Mouse (Mus musculus) left cerebral cortex, adult 18-20 months (tissue): ENCODE results near the gene Ccl2. TPM values are rescaled to one million over a fixed set of nuclear protein-coding genes. Genes with fewer than 3 reads are reported as not detected.

Experiments used
- DNase-seq, 2 experiments: peaks; one replicate each; pipeline ENCODE4 v3.0.0; 2021 to 2022; ENCODE audit warnings: low spot score in 2 of 2, mixed read lengths in 1 of 2
- total RNA-seq, 2 experiments: library from RNA; stranded (reverse); gene quantifications; 2 replicates each; pipeline ENCODE4 v1.2.3; 2021

The Ccl2 gene
- total RNA-seq, 2 experiments from 2014 or later, result 0.63 TPM; not detected in 1

GRCm38 (mm10) chr11:82034446-82034845 is 925 bp upstream of the Ccl2 start:
- no peak for DNase-seq

DNA sequence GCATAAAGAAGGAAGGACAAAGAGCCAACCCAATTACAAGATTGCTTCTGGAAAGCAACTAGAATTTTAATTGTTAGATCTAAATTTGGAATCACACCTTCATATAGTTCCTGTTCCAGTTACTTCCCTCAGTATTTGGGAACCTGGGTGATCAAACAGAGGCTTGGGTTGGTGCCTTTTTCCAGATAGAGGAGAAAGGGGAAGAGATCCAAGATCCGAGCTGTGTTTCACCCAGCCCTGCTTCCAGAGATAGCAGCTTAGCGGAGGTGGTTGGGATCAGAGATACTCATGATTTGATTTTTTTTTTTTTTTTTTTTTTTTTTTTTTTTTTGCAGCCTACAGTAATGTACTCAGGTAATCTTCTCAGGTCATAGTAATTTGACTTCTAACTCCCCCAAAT is 486 bp downstream of the Ccl2 start:
- DNase-seq, result no peak

- DNase-seq, result no peak
Observed at GRCm38 (mm10) chr11:82038535-82038934, 3.2 kb downstream of the Ccl2 start, which contains the start of gene Gm17268. Gene Gm17268 (minus strand): TSS chr11:82038562.

GRCm38 (mm10) chr11:82039132-82039660 is 3.8 kb downstream of the Ccl2 start:
- DNase-seq, result no peak

GRCm38 (mm10) chr11:82041671-82042080 is 6.3 kb downstream of the Ccl2 start:
- DNase-seq, result no peak

DNA sequence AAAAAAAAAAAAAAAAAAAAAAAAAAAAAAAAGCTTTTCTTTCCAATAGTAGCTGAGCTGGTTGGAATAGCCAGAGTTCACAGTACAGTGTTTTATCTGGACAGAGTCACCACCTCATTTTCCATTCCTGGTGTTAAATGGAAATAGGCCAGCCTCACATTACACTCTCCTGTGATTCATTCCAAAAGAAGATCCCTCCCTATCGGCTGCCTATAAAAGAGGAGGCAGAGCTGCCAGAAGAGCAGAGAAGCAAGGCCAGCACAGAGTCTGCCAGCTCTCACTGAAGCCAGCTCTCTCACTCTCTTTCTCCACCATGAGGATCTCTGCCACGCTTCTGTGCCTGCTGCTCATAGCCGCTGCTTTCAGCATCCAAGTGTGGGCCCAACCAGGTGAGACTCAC is 10.1 kb downstream of the Ccl2 start, which contains the start of gene Ccl7:
Ccl7 (plus strand) TSS at position 242 of the 400 bp plus-strand sequence.
- DNase-seq, result no peak

DNA sequence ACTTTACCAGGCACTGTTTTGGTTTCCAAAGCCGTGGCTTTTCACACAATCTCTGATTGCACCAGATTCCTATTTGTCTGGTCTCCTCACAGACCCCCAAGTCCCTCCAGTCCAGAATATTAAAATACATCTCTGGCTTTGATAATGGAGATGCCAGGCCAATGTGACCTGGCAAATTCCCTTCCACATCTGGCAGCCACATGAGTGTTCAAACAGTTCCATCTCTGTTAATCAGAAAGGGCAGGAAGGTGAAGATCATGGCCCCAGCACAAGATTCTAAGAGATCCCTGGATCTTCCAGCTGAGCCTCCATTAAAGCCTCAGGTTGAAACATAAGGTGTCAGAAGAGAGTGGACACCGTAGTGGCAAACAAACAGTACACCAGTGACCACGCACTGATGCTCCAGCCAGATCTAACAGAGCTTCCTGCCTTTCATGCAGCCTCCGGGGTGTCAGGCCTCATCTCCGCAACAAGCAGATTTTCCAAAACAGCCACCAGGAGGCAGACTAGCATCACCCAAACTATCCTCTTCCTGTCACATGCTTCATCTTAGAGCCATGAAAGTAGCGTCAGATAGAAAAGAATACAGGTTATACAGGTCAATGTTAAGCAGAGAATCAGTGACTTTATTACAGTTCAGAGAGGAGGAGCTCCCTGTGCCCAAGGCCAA is 12.5 kb downstream of the Ccl2 start:
- DNase-seq, result peak in 1 of 2 experiments; percentile 18

DNA sequence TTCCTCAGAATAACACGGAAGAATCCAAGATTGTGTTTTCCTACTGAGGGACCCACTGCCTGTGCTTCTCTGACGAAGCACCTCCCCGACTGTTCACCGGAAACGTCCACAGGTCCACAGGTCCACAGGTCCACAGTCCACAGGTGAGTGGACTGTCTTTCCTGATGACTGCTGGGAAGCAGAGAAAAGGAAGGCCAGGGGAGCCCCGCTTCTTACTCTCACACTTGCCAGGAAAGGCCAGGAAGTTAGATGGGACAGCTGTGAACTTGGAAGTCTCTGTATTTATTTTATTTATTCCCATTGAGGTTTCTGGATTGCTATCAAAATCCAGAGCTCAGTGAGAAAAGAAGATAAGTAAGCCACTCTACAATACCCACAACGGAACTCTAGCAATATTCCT is 18.5 kb downstream of the Ccl2 start:
- DNase-seq, result no peak

- peak; percentile 8 to 26 for DNase-seq
Observed at GRCm38 (mm10) chr11:82057646-82058045, 22.3 kb downstream of the Ccl2 start, which contains the start of gene Ccl11. Gene Ccl11 (plus strand): TSS chr11:82057823.

GRCm38 (mm10) chr11:82062226-82062625 is 26.9 kb downstream of the Ccl2 start:
- DNase-seq, result no peak

DNA sequence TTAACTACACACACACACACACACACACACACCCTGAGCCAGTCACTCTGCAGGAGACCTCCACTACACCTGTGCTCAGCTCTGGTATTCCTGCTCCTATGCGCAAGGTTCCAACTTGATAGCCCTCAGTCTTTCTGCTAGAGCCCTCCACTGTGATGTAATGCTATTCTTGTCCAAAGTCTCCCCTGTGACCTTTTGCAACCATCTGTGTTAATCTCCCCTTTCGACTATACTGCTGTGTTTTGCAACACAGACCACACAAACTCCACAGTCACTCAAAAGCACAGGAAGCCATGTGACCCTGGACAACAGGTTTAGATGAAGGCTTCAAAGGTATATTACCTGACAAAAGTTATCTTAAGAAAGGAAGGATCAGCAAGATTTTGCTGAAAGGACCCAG is 28.1 kb downstream of the Ccl2 start:
- DNase-seq, result no peak

DNA sequence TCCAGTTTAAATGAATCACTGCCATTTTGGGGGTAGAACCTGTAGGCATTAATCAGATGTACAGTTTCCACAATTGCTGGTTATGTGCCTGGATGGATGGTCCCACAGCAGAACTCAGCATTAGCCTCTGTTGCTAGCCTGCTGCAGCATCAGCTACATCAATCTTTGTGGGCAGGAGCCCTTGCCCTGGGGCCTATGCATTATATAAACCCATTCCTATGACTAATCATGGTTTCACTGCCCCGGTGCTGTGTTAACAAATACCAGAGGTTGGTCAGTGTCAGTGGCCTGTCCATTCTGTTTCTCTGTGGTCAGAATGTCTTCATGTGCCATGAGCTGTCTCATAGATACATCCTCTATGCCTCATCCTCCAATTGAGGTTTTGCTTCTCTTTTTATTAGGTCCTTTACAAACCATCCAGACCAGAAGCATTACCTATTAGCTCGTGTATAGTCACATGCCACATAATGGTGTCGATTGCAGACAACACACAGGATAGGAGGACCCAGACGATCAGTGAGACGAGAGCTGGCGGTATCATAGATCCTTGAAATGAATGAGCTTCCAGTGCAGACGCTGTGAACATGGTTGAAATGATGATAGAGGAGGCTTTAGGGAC is 31.7 kb downstream of the Ccl2 start:
- no peak for DNase-seq

GRCm38 (mm10) chr11:82071076-82071475 is 35.7 kb downstream of the Ccl2 start:
- DNase-seq, result no peak

GRCm38 (mm10) chr11:82072374-82072773 is 37.0 kb downstream of the Ccl2 start:
- DNase-seq, result no peak

DNA sequence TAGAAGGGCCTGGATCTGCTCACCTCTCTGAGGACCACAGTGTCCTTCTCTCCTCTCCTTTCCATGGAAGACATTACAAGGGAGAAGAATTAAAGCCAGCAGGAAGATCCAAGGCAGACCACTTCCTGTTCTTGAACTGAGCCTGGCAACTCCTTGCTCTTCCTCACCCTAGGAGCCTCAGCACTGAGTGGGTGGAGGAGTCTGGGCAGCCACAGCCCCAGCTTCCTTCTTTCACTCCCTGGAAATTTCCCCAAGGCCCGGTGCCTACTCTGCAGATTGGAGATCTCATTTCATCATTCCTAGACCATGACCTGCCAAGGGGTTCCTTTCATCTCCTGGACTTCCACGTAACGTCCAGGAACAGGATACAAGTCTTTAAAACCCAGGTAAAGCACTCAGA is 37.6 kb downstream of the Ccl2 start:
- no peak for DNase-seq

DNA sequence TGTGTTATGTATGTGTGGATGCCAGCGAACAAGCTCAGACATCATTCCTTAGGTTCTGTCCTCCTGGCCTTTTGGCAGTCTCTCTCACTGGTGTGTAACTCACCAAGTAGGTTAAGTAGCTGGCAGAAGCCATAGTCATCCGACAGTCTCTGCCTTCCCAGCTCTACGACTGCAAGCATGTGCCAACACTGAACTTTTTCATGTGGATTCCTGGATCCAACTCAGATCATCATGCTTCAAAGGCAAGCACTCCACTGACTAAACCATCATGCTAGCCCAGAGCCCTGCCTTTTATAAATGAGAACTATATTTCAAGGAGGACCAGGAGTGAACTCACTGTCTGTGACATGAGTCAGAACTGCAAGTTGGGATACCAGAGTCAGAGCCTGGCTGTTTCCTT is 38.3 kb downstream of the Ccl2 start:
- DNase-seq, result no peak

DNA sequence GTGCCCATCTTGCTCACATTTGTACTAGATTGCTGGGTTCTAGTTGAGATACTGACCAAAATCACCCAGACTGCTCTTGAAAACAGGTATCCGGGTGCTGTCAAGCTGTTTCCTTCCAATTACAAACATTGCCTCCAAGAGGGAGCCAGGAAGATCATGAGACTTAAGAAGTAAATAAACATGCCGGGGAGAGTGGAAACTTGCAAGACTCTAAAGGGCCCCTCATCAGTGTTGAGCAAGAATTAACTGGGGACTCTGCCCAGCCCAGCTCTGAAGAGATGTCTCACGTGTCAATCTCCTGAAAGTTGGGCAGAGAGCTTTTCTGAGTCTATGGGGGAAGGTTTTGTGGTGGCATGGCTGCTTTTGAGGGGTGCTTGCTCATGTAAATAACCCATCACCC is 41.7 kb downstream of the Ccl2 start:
- DNase-seq, result no peak

DNA sequence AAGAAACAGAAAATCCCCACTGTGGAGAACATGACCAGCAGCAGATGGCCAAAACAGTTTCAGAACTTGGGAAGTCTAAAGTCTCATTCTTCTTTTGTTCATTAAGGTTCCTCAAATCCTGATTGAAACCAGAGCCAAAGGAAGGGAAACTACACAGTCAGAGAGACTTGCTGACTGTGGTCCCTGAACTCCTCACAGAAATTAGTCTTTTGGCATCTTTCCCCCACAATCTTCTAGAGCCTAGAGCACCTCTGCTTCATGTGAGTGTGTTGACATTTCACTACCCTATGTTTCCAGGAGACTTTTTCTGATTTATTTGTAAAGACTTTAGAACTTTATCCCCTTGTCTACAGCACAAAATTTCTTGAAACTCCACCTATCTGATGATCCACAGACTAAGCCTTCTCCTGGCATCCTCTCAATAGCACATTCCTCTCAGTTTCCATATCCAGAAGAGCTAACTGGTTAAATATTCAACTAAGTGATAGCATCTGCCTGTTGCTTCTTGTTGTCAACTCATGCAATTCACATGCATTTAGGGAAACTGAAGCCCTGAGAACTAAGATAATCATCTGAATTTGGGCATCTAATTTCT is 42.9 kb downstream of the Ccl2 start:
- DNase-seq, result no peak

GRCm38 (mm10) chr11:82080865-82081264 is 45.5 kb downstream of the Ccl2 start:
- no peak for DNase-seq

- DNase-seq, result no peak
Observed at GRCm38 (mm10) chr11:82084360-82084759, 49.0 kb downstream of the Ccl2 start.
